Mouse (Mus musculus) E14TG2a.4 (cell line): Measurements from ENCODE around the gene Chd2.

Experiments used
- H3K27me3 ChIP-seq: 2 replicates; pipeline ENCODE4 v1.6.1; 2014; ENCODE audit warnings: low read length, control low read depth; ENCODE audit not compliant: insufficient read depth
- H3K36me3 ChIP-seq: 2 replicates; pipeline ENCODE4 v1.6.1; 2014; ENCODE audit warnings: low read length, control low read depth; ENCODE audit not compliant: insufficient read depth
- H3K4me1 ChIP-seq: replicated peaks from 2 replicates; pipeline ENCODE4 v1.6.1; 2014; ENCODE audit warnings: low read depth, low read length, control low read depth
- H3K4me3 ChIP-seq: replicated peaks from 2 replicates; pipeline ENCODE4 v1.5.1; 2014; ENCODE audit warnings: mild to moderate bottlenecking, low read length
- H3K9me3 ChIP-seq: 2 replicates; pipeline ENCODE4 v1.6.1; 2014; ENCODE audit warnings: low read length, control low read depth
- CTCF ChIP-seq: conservative IDR thresholded peaks from 2 replicates; pipeline ENCODE4 v1.5.1; 2014; ENCODE audit warnings: low read length
- NANOG ChIP-seq: IDR thresholded peaks from 2 replicates; pipeline ENCODE4 v1.6.1; 2014; ENCODE audit warnings: borderline replicate concordance, low read length, mixed read lengths
- POU5F1 ChIP-seq: IDR thresholded peaks from 2 replicates; pipeline ENCODE4 v1.6.1; 2014; ENCODE audit warnings: low read length, borderline replicate concordance

Gene Chd2

DNA sequence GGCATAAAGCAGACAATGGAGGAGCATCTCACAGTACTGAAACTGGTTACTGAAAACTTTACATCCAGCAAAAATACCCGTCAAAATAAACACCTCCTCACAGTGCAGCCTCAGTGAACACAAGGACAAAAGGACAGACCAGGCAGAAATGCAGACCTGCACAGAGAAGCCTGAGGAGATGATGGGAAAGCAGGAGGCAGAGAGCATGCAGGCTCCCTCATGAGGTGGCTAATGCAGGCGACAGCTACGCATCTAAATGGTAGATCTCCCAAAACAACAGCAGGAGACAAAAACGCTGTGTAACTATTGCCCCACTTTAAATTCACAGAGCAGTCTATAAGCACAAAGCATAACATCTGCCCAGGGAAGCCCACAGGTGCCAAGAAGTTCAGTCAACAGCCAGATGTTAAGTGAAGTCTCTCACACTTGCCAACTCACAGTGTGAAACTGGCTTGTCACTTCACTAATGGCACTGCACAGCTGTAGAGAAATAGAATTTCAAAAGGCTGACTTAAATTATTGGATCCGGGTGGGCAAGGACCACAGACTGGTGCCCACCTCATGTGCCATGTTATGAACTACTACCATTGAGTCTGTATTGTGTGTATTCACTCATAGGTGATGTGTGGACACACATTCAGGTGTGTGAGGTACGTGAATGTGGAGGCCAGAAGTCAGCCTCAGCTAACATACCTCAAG is 107.8 kb downstream of the Chd2 start:
- no peaks in the 10 kb centered on the region for H3K9me3 ChIP-seq
- peaks cover 17% of the 10 kb centered on the region; the same call in 1 of the 2 replicates for H3K4me1 ChIP-seq
- H3K36me3 ChIP-seq: peaks cover 94% of the 10 kb centered on the region
- H3K4me3 ChIP-seq: no peak overlapping the region
- TF ChIP-seq NANOG (no peak), CTCF (no peak), POU5F1 (no peak)
- H3K27me3 ChIP-seq: no peaks in the 10 kb centered on the region

DNA sequence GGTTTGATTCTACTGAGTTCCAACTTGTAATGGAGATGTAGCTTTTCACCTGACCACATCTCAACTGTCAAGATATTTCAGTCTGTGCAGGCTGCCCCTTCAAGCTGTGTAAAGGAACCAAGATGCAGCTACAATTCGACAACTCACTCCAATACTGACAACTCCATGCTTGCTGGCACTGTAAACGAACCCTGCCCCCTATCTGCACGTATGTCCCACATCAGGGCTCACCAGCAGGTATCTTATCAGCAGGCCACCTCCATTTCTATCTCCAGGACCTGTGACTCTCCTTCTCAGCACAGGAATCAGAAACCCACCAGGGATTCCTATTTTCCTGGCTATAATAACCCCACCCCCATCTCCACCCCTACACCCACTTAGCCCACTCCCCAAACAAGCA is 113.1 kb downstream of the Chd2 start:
- Histone ChIP-seq H3K9me3 (no peaks in the 10 kb centered on the region), H3K27me3 (no peaks in the 10 kb centered on the region), H3K36me3 (peaks cover 67% of the 10 kb centered on the region), H3K4me1 (peaks cover 42% of the 10 kb centered on the region), H3K4me3 (no peak overlapping the region)
- TF ChIP-seq NANOG: no peak
- TF ChIP-seq CTCF: no peak
- no peak for TF ChIP-seq POU5F1

DNA sequence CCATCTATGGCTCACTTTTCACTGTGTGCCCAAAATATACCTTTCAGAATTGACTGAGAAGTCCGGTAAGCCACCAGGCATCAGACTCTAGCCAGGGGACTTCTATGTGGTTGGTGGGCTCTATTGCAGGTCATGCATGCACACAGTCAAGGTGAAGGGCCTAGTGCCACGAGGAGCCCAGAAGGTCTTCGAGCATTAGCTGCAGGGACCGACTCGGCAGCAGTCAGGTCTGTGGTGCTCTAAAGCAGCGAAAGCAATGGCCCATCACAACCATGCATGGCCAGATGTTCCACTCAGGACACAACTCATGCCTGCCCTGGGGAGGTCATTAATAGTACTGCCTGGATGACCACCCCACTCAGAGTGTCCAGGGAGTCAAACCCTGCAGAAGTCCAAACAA is 113.8 kb downstream of the Chd2 start:
- H3K9me3 ChIP-seq: no peaks in the 10 kb centered on the region
- peaks cover 4% of the 10 kb centered on the region; the same call in 1 of the 2 replicates for H3K27me3 ChIP-seq
- H3K36me3 ChIP-seq: peaks cover 59% of the 10 kb centered on the region
- H3K4me3 ChIP-seq: no peak overlapping the region
- peaks cover 49% of the 10 kb centered on the region for H3K4me1 ChIP-seq
- no peak for TF ChIP-seq CTCF
- TF ChIP-seq POU5F1: no peak
- no peak for TF ChIP-seq NANOG

DNA sequence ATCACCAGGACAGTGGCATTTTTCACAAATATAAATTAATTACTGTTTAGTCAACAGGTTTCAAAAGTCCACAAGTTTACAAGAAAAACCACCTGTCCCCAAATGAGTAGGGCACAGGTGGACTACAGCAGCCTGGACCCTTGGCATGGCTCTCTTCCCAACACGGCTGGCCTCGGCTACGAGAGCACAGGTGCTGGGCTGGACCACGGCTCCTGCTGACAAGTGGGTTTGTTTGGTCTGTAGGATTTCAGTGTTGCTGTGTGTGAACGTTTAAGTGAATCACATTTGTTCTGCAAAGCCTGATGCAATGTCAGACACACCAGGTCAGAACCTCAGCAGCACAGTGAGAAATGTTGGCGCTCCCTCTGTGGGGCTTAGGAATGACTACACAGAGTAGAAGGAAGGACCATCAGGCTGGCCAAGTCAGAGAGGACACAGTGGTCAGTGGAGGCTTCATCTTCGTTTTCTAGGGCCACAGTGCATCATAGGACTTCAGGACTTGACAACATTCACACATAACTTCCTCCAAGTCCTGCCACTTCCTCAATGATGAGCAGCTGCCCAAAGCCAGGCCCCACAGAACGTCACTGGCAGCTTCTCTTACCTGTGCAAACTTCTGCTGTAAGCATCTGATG is 114.8 kb downstream of the Chd2 start:
- TF ChIP-seq POU5F1: no peak

DNA sequence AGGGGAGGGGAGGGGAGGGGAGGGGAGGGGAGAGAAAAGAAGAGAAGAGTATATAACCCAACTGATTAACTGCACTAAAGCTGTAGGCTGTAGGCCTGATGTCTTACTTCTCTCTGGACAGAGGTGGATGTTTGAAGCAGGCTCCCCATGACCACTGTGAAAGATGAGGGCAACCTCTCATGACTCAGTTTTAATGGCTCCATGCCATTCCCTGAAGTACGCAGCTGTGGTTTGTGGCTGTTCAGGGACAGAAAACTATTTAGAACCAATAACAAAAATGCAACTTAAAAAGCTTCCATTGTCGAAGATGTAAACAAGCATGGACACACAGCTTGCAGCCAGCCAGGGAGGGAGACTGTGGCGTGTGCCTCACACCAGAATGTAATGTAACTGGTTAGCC is 115.4 kb downstream of the Chd2 start:
- H3K4me3 ChIP-seq: no peak overlapping the region
- peaks cover 13% of the 10 kb centered on the region; the same call in 1 of the 2 replicates for H3K27me3 ChIP-seq
- H3K9me3 ChIP-seq: no peaks in the 10 kb centered on the region
- peaks cover 49% of the 10 kb centered on the region for H3K4me1 ChIP-seq
- peaks cover 48% of the 10 kb centered on the region for H3K36me3 ChIP-seq
- TF ChIP-seq POU5F1: no peak

More for the DNA sequence above, 114.8 kb downstream of the Chd2 start:
- Histone ChIP-seq H3K4me1 (peaks cover 52% of the 10 kb centered on the region), H3K36me3 (peaks cover 55% of the 10 kb centered on the region), H3K4me3 (no peak overlapping the region), H3K27me3 (peaks cover 7% of the 10 kb centered on the region; the same call in 1 of the 2 replicates), H3K9me3 (no peaks in the 10 kb centered on the region)

DNA sequence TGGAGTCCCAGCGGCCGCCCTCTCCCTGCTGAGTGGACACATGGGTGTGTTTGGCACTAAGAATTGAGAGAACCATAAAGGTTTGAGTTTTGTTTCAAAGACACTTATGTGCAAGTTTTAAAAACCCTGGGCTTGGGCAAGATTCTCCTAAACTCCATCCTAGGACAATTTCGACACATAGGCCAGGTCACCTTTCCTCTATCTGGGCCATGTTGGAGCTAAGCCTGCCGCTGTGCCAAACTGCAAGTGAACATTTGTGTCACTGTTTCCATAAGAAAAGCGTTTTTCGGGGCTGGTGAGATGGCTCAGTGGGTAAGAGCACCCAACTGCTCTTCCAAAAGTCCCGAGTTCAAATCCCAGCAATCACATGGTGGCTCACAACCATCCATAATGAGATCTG is 116.2 kb downstream of the Chd2 start:
- Histone ChIP-seq H3K36me3 (peaks cover 41% of the 10 kb centered on the region), H3K27me3 (peaks cover 15% of the 10 kb centered on the region; the same call in 1 of the 2 replicates), H3K4me1 (peaks cover 49% of the 10 kb centered on the region), H3K9me3 (no peaks in the 10 kb centered on the region), H3K4me3 (no peak overlapping the region)
- TF ChIP-seq CTCF (no peak), NANOG (no peak), POU5F1 (no peak)

DNA sequence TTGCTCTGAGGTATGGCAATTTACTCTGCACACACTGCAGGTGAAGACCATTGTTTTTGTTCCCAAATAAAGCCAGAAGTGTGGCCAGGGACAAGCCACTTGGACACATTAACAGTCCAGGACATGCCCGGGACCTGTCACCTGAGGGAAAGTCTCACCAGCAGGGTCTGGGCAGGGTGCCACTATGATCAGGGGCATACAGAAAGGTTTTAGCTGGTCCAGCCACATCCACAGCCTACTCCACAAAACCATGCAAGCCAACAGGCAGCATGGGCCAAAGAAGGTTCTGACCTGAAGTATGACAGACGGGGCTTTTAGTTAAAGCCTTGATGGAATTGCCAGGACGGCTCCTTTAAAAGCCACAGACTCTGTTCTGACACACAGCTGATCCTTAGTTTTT is 116.9 kb downstream of the Chd2 start:
- H3K27me3 ChIP-seq: peaks cover 22% of the 10 kb centered on the region; the same call in 1 of the 2 replicates
- H3K36me3 ChIP-seq: peaks cover 34% of the 10 kb centered on the region
- H3K4me1 ChIP-seq: peaks cover 52% of the 10 kb centered on the region
- no peaks in the 10 kb centered on the region for H3K9me3 ChIP-seq
- no peak for TF ChIP-seq POU5F1
- no peak for TF ChIP-seq CTCF
- no peak for TF ChIP-seq NANOG
- no peak overlapping the region for H3K4me3 ChIP-seq

DNA sequence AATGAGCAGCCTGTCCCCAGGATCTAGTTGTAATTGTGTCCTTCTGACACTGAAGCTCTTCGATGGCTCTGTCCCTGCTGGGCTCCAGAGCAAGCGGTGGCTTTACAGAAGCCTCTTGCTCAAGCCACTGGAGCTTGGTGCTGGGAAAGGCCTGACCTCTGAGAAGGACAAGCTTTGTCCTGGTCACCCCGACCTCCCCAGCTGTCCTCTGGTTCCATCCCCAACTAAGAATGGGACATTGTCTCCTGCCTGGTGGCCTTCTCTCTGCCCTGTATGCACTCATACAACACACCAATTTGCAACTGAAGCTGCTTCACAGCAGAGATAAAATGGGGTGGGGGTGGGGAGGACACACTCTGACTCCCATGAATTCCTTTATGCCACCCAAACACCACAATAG is 117.4 kb downstream of the Chd2 start:
- H3K9me3 ChIP-seq: no peaks in the 10 kb centered on the region
- peaks cover 22% of the 10 kb centered on the region; the same call in 1 of the 2 replicates for H3K27me3 ChIP-seq
- peaks cover 29% of the 10 kb centered on the region for H3K36me3 ChIP-seq
- peaks cover 57% of the 10 kb centered on the region for H3K4me1 ChIP-seq
- TF ChIP-seq NANOG: no peak
- no peak for TF ChIP-seq CTCF
- no peak for TF ChIP-seq POU5F1
- no peak overlapping the region for H3K4me3 ChIP-seq

DNA sequence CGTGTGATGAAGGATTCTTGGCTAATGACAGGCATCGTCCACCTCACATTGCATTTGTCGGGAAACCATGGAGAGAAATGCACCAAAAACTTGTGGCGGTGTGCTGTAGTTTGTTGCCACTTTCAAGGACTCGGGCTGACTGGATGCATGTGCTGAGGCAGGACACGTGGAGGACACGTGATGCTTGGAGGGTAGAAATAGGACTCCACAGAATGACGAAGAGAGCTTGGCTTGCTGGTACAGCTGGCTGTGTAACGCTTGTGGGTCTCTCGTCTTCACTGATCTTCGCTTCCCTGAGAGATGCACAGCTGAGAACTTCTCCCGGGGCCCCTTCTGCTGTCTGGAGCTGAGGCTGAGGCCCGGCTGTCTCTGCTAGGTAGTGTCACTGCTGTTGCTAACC is 118.4 kb downstream of the Chd2 start:
- H3K27me3 ChIP-seq: peaks cover 25% of the 10 kb centered on the region; the same call in 1 of the 2 replicates
- no peak overlapping the region for H3K4me3 ChIP-seq
- H3K4me1 ChIP-seq: peaks cover 66% of the 10 kb centered on the region
- no peaks in the 10 kb centered on the region for H3K9me3 ChIP-seq
- H3K36me3 ChIP-seq: peaks cover 19% of the 10 kb centered on the region
- TF ChIP-seq NANOG: no peak
